Mouse (Mus musculus) CH12.LX (cell line): ENCODE data around the gene Gm21961. TPM values are rescaled to one million over a fixed set of nuclear protein-coding genes. Genes with fewer than 3 reads are reported as not detected.

Experiments used
- polyA plus RNA-seq: library from polyadenylated mRNA; unstranded; fragments of >175 nt; gene quantifications from 2 replicates; pipeline ENCODE4 v1.2.1, GENCODE M21; 2012; ENCODE audit warnings: low read depth; ENCODE audit not compliant: insufficient read length
- total RNA-seq, 2 experiments: library from RNA; depleted of rRNA; stranded (reverse); fragments of 300-350 nt in 1 of 2; fragments of >200 nt in 1 of 2; gene quantifications; 2 replicates each; pipeline ENCODE4 v1.2.3; 2012 to 2014

Gm21961 gene
- total and polyA plus RNA-seq, 3 experiments, result not detected

Other genes with a start within 250 kb of the Gm21961 start
- not detected in 2 replicates for gene Gm21798, start 197.2 kb downstream of the Gm21961 start, total RNA-seq (2012; rRNA removed)
- gene Gm21798, start 197.2 kb downstream of the Gm21961 start, total RNA-seq (2014; rRNA removed), result not detected in 2 replicates
- gene Gm21798, start 197.2 kb downstream of the Gm21961 start, polyA plus RNA-seq, result not detected in 2 replicates